16 mouse cellular contexts compared by ENCODE assay signal in the genomic region with DNA sequence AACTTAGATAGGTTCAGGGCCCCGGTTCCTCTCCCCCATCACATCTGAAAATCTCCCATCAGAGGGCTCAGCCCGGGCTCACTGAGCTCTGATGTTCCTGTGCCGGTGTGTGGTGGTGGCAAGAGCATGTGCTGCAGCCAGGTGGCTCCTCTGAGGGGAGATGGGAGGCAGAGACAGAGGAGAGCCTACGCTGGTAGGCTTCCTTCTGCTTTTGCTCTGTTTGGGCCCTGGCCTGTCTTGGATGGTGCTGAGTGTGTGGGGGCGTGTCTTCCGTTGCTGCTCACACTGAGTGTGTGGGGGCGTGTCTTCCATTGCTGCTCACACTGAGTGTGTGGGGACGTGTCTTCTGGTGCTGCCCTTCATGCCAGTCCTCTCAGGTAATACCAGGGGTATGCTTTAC. TPM values are rescaled to one million over a fixed set of nuclear protein-coding genes. Genes with fewer than 3 reads are reported as not detected.
A peak's percentile ranks its signal among the peaks of the same experiment; 100 is the strongest.
DNase-seq lines count a peak whose midpoint lies in the region; ATAC-seq lines count a peak whose summit lies in the region.
"Had no signal": no experiment of that assay in that cellular context is flagged by ENCODE, and none has a peak within 500 bp of the region (broad histone marks: within the 10 kb centered on the region; RNA-seq: fewer than 3 reads in every experiment).

No protein-coding gene starts in this region.

- H3K9ac ChIP-seq in forebrain, embryonic 16.5 days (replicated peaks; ENCODE audit: low read depth, low read length): no peak overlapping the region
- no peak overlapping the region for H3K9ac ChIP-seq in kidney, embryonic 14.5 days (ENCODE audit: low read depth, low read length)
- H3K9ac ChIP-seq: embryonic facial prominence, embryonic 12.5 days; liver, postnatal 0 days had no signal

- DNase-seq in forebrain, embryonic 10.5 days (ENCODE audit: extremely low spot score, low spot score): no peak
- no peak for DNase-seq in kidney, postnatal 25 days
- peak; percentile 66 for DNase-seq in thymus, postnatal 0 days (ENCODE audit: low spot score)
- no peak for DNase-seq in thymus, adult 18-20 months
- no peak for DNase-seq in right cerebral cortex, postnatal 4 days
- DNase-seq in layer of hippocampus, adult 18-20 months (ENCODE audit: low spot score in 2 of 2): no peak
- DNase-seq: adrenal gland, postnatal 10 days; cerebellum, adult 2 months; gastrocnemius, postnatal 36 days; liver, postnatal 0 days had no signal

- H3K4me1 ChIP-seq in forebrain, embryonic 10.5 days: peaks cover 61% of the 10 kb centered on the region
- peaks cover 4% of the 10 kb centered on the region; the same call in 1 of the 2 replicates for H3K4me1 ChIP-seq in forebrain, embryonic 16.5 days (replicated peaks; ENCODE audit: control insufficient read depth, insufficient read depth, low read length)
- no peaks in the 10 kb centered on the region for H3K4me1 ChIP-seq in kidney, embryonic 14.5 days (ENCODE audit: control insufficient read depth, insufficient read depth, low read length)

- H3K4me2 ChIP-seq in forebrain, embryonic 16.5 days (ENCODE audit: low read length): no peak overlapping the region
- no peak overlapping the region for H3K4me2 ChIP-seq in kidney, embryonic 14.5 days (replicated peaks; ENCODE audit: low read depth, low read length)
- H3K4me2 ChIP-seq: embryonic facial prominence, embryonic 12.5 days; midbrain, embryonic 11.5 days had no signal

- no peak for ATAC-seq in forebrain, embryonic 16.5 days
- 0 out of 2 replicates have a peak, but pooled peaks have one; percentile 32 for ATAC-seq in kidney, embryonic 14.5 days (ENCODE audit: low FRiP score, low TSS enrichment)
- ATAC-seq: liver, postnatal 0 days had no signal

- H3K27ac ChIP-seq in forebrain, embryonic 10.5 days: peak overlapping the region; percentile 22
- H3K27ac ChIP-seq in forebrain, embryonic 16.5 days (ENCODE audit: low read length): no peak overlapping the region
- no peak overlapping the region for H3K27ac ChIP-seq in kidney, embryonic 14.5 days (ENCODE audit: low read depth, low read length)
- H3K27ac ChIP-seq: embryonic facial prominence, embryonic 12.5 days; kidney, postnatal 0 days had no signal

- H3K27me3 ChIP-seq in forebrain, embryonic 10.5 days (ENCODE audit: poor library complexity, severe bottlenecking): no peaks in the 10 kb centered on the region
- no peaks in the 10 kb centered on the region for H3K27me3 ChIP-seq in forebrain, embryonic 16.5 days (replicated peaks; ENCODE audit: control insufficient read depth, insufficient read depth, low read length)
- no peaks in the 10 kb centered on the region for H3K27me3 ChIP-seq in kidney, embryonic 14.5 days (ENCODE audit: control insufficient read depth, insufficient read depth, low read length)
- H3K27me3 ChIP-seq: embryonic facial prominence, embryonic 12.5 days had no signal

- no peak overlapping the region for H3K4me3 ChIP-seq in forebrain, embryonic 10.5 days
- no peak overlapping the region for H3K4me3 ChIP-seq in forebrain, embryonic 16.5 days (replicated peaks; ENCODE audit: low read length)
- H3K4me3 ChIP-seq in kidney, embryonic 14.5 days (ENCODE audit: low read length): no peak overlapping the region
- H3K4me3 ChIP-seq: embryonic facial prominence, embryonic 12.5 days had no signal

- peaks cover 7% of the 10 kb centered on the region; the same call in 1 of the 2 replicates for H3K36me3 ChIP-seq in forebrain, embryonic 10.5 days (replicated peaks)
- no peaks in the 10 kb centered on the region for H3K36me3 ChIP-seq in forebrain, embryonic 16.5 days (ENCODE audit: control insufficient read depth, insufficient read depth)
- H3K36me3 ChIP-seq in kidney, embryonic 14.5 days (ENCODE audit: control insufficient read depth, insufficient read depth, low read length): no peaks in the 10 kb centered on the region

- 74% methylated on average over 8 of the region's 8 CpGs for WGBS in forebrain, embryonic 10.5 days
- WGBS in forebrain, embryonic 16.5 days: 71% methylated on average over 8 of the region's 8 CpGs
- WGBS in kidney, embryonic 14.5 days: 65% methylated on average over 8 of the region's 8 CpGs

- no peaks in the 10 kb centered on the region for H3K9me3 ChIP-seq in forebrain, embryonic 10.5 days
- H3K9me3 ChIP-seq in forebrain, embryonic 16.5 days (ENCODE audit: control insufficient read depth, low read length): no peaks in the 10 kb centered on the region
- H3K9me3 ChIP-seq in kidney, embryonic 14.5 days (ENCODE audit: control insufficient read depth, low read length): no peaks in the 10 kb centered on the region
- H3K9me3 ChIP-seq: embryonic facial prominence, embryonic 12.5 days had no signal

RNA-seq across cellular contexts. Expression of a gene that starts 23.5 kb away (rescaled TPM):
- 22.0 and 24.0 TPM in 2 replicates for polyA plus RNA-seq in forebrain, embryonic 10.5 days (2016; fragmentation: Nextera tagmentation; extraction: Ambion mirVana)
- polyA plus RNA-seq in forebrain, embryonic 16.5 days (2015; fragmentation: Nextera tagmentation; extraction: Ambion mirVana): 18.3 and 19.4 TPM in 2 replicates
- 21.3 and 29.8 TPM in 2 replicates for polyA plus RNA-seq in kidney, embryonic 14.5 days (2014; fragmentation: Nextera tagmentation; extraction: Ambion mirVana)
- 15.5 and 16.1 TPM in 2 replicates for polyA plus RNA-seq in thymus, postnatal 0 days (2015; fragmentation: Nextera tagmentation; extraction: Ambion mirVana)
- total RNA-seq in layer of hippocampus, adult 18-20 months (2021): 10 to 100 TPM; 24.9 to 25.6 TPM

RNA-seq across cellular contexts. Expression of a gene that starts 31.9 kb away (rescaled TPM):
- 10.9 and 12.1 TPM in 2 replicates for polyA plus RNA-seq in forebrain, embryonic 10.5 days (2016; fragmentation: Nextera tagmentation; extraction: Ambion mirVana)
- polyA plus RNA-seq in forebrain, embryonic 16.5 days (2015; fragmentation: Nextera tagmentation; extraction: Ambion mirVana): 26.1 and 26.8 TPM in 2 replicates
- polyA plus RNA-seq in kidney, embryonic 14.5 days (2014; fragmentation: Nextera tagmentation; extraction: Ambion mirVana): 6.5 and 8.5 TPM in 2 replicates
- 0.23 and 0.26 TPM in 2 replicates for polyA plus RNA-seq in thymus, postnatal 0 days (2015; fragmentation: Nextera tagmentation; extraction: Ambion mirVana)
- 10 to 100 TPM; 55.6 to 60.1 TPM for total RNA-seq in layer of hippocampus, adult 18-20 months (2021)
- total RNA-seq: hematopoietic stem cell, adult 5-6 weeks had no signal
- polyA plus RNA-seq: liver, postnatal 0 days had no signal
